Mouse (Mus musculus) heart, adult 11 months (tissue): ENCODE results near the gene Zfp592.

Experiments
- DNase-seq: peaks from one replicate; pipeline ENCODE4 v3.0.0; 2022

Gene Zfp592

DNA sequence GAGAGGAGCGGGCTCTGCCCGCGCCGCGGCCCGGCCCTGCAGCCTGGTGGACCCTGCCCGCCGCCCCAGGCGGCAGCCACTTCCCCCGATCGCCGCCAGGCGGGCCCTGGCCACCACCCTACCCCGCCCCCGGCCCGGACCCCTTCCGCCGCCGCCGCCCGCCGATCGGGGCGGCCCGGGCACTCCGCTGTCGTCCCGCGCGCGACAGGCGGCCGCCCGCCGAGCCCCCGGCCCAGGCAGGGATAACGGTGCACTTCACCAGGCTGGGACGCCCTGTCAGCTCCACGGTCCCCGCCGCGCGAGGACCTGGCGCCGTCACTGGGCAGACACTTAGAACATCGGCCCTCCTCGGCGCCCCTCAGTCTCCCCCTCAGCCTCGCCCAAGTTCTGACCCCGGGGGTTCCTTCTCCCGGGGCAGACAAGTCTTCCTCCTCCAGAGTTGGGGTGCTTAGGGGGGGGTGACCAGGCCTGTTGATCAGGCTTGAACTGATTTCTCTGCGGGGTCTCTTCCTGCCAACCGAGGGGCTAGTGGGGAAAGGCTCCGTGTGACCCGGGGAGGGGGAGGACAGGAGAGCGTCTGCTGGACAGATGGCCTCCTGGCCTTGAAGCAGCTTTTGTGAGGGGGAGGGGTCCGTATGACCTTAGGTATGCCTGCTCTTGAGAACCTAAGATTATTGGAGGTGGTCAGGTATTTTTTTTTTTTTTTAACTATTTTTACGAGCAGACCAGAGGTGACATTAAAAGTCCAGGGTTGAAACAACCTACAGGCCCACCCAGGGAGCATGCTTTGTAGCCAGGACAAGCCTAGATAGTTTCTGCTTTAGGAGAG lies 567 bp downstream of the Zfp592 start:
- DNase-seq = no peak

DNA sequence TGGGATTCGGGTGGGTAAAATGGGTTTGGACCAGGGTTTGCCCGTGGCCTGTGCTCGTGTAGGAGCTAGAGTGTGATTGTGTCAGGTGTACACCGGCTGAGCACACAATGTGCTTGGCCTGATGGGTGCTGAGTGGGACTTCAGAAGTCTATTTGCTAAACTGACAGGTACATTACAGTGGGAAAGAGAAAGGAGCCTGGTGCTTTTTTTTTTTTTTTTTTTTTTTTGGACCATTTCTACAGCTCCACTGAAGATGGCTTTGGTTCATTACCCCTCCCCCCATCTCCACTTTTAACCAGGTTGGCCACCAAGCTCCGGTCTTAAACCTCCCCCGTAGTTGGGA lies 1.2 kb downstream of the Zfp592 start:
- DNase-seq = no peak

GRCm38 (mm10) chr7:80995266-80996146 lies 2.0 kb downstream of the Zfp592 start:
- peak; percentile 89 for DNase-seq

GRCm38 (mm10) chr7:80997776-80998175 lies 4.3 kb downstream of the Zfp592 start:
- DNase-seq = peak; percentile 93

DNA sequence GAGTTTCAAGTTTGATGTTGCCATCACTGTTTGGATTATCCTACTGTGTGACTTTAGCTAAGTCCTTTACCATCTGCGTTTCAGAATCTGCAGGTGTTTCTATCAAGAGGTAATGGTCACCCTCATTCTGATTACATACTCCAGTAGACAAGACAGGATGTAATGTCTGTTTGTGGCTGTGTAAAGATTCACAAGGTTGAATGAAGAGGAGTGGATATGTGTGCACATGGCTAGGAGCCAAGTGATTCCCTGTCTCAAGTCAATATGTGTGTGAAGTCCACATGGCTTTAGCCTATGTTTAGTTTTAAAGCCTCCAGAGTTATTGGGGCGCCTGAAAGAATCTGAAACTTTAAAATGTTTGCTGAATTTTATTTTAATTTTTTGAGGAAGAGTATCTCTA lies 6.1 kb downstream of the Zfp592 start:
- peak; percentile 16 for DNase-seq

DNA sequence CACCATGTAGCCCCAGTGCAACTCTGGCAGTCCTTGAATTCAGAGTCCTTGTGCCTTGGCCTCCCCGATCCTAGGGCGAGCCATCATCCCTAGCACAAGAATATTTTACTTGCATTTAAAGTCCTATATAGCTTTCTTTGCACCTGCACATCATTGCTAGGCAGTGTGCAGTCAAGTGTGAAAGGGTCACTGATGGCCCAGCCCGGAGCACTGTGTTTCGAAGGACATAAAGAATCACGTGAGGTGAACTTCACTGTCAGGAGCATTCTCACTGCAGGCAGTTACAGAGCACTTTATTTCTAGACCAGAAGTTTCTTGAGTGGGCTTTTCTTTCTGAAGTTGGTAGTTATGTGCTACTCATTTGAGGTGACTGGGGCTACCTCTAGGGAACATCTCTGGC lies 8.4 kb downstream of the Zfp592 start:
- no peak for DNase-seq

GRCm38 (mm10) chr7:81004556-81005079 lies 11.1 kb downstream of the Zfp592 start:
- no peak for DNase-seq

DNA sequence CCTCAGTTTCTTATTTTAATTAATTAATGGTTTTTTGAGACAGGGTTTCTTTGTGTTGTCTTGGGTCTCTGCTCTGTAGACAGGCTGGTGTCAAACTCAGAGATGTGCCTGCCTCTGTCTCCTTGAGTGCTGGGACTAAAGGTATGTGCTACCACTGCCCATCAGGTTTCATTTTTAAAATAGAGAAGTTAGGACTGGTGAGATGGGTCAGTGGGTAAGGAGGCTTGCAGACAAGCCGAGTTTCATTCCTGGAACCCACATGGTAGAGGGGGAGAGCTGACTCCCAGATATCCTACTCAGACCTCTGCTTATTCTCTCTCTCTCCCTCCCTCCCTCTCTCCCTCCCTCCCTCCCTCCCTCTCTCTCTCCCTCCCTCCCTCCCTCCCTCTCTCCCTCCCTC lies 12.5 kb downstream of the Zfp592 start:
- no peak for DNase-seq

DNA sequence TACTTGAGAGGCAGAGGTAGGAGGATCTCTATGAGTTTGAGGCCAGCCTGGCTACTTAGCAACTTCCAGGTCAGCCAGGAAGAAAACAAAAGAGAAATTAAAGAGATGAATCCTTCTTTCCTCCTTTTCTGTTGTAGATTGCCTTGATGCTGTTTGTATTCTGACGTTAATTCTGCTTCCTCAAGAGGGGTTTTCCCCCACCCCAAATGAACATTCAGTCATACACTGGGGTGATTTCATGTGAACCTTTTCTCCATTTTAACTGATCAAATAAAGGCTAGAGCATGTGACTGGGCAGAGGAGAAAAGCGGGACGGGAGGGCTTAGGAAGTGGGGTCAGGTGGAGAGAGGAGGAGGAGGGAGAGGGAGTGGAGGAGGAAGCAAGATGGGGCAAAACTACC lies 14.8 kb downstream of the Zfp592 start:
- no peak for DNase-seq

DNA sequence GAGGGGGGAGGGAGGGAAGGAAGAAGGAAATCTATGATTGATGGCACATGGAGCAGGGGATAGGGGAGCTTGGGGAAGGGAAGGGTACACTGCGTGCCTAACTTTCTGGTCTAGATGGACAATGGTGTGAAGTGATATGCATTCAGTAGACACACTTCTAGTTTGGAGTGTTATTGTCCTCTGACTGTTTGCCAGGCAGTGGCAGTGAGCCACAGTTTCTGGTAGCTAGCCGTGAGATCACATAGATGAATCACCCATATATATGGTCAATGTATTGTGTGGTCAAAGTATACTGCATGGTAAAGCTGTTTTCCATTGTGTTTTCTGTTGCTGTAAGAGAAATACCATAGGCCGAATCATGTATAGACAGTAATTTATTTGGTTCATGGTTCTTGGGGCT lies 18.1 kb downstream of the Zfp592 start:
- no peak for DNase-seq

GRCm38 (mm10) chr7:81020307-81020706 lies 26.8 kb downstream of the Zfp592 start:
- DNase-seq = no peak

GRCm38 (mm10) chr7:81022731-81023130 lies 29.2 kb downstream of the Zfp592 start:
- DNase-seq = no peak

GRCm38 (mm10) chr7:81024118-81024517 lies 30.6 kb downstream of the Zfp592 start:
- no peak for DNase-seq

DNA sequence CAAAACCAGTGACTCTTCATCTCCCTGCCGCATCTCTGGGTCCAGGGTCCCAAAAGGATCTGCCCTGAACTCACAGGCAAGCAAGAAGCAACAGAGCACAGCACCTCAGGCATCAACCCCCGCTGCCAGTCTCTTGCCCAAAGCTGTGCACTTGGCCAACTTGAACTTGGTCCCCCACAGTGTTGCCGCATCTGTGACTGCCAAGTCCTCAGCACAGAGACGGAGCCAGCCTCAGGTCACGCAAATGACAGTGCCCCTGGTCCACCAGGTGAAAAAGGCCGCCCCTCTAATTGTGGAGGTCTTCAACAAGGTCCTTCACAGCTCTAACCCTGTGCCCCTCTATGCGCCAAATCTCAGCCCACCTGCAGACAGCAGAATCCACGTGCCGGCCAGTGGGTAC lies 31.2 kb downstream of the Zfp592 start:
- no peak for DNase-seq

DNA sequence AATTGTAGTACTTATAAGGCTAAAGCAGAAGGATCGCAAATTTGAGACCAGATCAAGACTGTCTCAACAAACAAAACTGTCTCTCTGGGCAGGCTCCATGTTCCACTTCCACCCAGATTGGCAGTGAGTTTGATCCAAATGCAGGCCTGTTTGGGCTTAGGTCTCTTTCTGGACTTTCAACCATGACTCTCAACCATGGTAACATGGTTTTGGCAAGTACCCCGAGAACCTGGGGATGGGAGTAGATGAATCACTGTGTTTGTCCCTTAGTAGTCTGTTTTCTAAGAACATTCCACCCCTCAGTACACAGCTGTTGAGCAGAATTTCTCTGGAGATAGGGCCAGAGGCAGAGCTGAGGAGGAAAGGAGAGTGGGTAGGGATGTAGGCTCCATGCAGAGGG lies 32.3 kb downstream of the Zfp592 start:
- DNase-seq = peak; percentile 91

DNA sequence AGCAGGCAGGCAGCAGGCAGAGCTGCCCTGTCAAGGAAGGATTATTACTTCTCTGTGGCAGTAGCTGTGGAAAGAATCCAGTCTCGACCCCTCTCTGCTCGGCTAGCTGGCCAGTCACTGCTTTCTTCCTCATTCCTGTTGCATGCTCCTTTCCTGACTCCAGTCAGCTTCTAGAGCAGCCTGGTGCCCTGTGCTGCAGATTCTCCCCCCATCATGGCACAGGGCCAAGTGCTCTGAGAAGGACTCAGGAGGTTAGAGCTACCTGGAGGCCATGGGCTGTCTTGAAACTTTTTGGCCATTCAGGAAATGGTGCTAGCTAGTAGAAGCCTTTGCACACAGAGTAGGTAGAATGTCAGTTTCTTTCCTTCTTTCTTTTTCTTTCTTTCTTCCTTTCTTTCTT lies 46.2 kb downstream of the Zfp592 start:
- peak; percentile 75 for DNase-seq

DNA sequence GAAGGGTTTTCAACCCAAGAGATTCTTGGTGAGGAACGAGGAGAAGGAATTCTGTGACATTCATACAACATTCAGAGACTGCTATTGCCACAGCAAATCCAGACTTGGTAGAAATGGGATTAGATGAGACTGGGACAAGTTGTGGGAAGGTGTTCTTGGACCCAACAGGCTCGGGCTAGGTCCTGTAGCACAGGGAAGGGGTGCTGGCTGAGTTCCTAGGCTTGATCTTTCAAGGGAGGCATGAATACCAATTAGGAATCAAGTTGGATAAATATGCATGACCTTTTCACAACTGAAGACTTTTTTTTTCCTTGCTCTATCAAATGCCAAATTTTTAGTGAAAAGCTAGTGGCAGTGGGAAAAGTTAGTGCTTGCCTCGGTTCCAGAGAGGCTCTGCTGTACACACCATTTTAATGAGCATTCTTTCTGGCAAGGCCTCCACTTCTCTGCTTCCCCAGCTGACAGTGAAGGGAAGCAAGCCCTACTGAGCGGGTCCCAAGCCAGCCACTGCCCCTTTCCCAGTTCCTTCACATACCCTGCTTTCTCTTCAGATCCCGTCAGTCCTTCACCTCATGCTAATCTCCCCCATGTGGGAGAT lies 49.6 kb downstream of the Zfp592 start:
- peak; percentile 82 for DNase-seq

- DNase-seq = no peak
Measured at GRCm38 (mm10) chr7:81047847-81048246, 54.4 kb downstream of the Zfp592 start.

GRCm38 (mm10) chr7:81048513-81048912 lies 55.0 kb downstream of the Zfp592 start:
- DNase-seq = peak; percentile 96

DNA sequence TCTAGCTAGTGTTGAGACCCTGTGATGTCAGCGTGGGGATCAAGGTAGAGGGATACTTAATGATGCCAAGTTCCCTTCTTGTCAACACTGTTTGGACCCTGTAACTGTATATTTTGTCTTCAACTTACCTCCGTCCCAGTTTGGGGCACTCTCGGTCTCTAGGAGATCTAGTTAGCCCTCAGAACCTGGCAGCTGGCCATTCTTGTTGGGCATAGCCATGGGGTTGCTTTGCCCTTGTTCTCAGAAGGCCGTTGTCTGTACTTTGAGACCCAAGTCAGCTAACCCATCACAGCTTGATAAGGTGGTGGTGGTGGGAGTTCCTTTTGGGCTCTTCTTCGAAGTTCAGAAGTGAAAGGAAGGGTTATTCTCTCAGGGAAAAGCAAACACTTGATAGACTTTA lies 56.5 kb downstream of the Zfp592 start:
- DNase-seq = no peak

DNA sequence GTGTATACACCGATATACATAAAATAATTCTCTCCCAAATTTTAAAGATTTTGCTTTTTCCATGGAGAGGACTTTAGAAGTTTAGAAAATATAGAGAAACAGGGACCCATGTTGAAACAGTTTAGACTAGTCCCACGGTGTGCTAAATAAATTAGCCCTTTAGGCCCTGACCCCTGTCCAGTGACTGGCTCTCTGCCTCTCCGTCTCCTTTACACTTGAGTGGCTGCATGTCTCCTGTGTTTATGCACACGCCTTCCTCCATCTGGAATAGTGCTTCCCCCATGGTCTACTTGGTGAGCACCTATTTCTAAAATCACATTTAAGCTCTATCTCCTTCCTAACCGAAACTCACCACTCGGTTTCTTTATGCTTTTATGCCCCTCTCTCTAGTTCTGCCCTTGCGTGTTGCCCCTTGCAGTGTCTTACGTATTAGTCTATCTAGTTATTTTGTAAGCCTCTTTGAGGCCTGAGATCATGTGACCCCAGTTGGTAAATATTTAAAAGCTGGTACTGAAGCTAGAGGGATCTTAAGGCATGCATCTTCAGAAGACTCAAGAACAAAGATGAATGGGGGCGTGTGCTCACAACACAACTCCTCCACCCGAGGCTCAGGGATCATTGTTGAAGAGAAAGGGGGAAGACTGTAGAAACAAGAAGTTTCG lies 62.4 kb downstream of the Zfp592 start:
- no peak for DNase-seq

- DNase-seq = peak; percentile 96
Measured at GRCm38 (mm10) chr7:81057471-81057870, 64.0 kb downstream of the Zfp592 start, which contains the start of gene Alpk3. Gene Alpk3 (plus strand): TSS chr7:81057600.
